Mouse (Mus musculus) 3134 (cell line): ENCODE measurements around the gene Btg4.

Source experiments
- DNase-seq: peaks from one replicate; pipeline ENCODE4 v3.0.0-alpha.2; 2011; ENCODE audit warnings: low spot score; ENCODE audit not compliant: insufficient read length; ENCODE audit errors: extremely low read depth

Gene Btg4

DNA sequence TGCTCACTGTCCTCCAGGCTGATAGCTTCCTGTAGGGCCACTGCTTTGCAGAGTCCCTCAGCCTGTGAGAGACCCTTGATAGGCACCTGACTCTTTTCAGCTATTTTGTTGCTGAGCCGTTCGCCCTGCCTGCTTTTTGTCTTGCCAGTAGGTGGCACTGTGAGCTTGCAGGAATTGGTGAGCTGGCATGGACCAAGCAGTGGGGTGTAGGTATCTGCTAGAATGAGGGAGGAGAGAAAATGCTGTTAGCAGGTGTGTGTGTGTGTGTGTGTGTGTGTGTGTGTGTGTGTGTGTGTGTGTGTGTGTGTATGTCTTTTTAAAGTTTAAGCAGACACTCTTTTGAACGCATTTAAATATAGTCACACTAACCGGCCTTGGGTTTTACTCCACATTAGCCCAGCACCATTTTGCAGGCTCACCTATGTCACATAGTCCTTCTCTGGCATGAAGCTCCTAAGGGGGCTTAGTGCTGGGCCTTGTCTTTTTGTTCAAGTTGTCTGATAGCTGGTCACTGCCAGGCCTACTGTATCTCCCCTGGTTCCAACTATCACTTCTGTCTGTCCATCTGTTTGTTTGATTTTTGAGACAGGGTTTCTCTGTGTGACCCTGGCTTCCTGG, 101.2 kb downstream of the Btg4 start:
- DNase-seq: peak; percentile 34

DNA sequence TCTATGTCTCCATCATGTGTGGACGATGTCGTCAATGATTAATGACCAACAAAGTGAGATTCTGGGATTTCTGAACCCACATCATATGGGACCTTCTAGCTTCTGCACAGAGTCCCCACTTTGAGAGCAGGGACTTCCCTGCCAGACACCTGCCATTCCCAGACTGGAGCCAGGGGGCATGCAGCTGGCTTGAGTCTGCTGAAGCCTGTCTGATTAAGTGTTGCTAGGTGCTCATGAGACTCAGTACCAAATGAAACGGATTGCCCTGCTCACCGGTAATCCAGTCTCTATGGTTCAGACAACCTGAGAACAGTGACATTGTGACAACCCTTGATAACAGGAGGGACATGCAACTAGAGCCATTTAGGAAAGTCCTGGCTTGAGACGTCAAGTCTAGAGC, 103.3 kb downstream of the Btg4 start:
- no peak for DNase-seq

DNA sequence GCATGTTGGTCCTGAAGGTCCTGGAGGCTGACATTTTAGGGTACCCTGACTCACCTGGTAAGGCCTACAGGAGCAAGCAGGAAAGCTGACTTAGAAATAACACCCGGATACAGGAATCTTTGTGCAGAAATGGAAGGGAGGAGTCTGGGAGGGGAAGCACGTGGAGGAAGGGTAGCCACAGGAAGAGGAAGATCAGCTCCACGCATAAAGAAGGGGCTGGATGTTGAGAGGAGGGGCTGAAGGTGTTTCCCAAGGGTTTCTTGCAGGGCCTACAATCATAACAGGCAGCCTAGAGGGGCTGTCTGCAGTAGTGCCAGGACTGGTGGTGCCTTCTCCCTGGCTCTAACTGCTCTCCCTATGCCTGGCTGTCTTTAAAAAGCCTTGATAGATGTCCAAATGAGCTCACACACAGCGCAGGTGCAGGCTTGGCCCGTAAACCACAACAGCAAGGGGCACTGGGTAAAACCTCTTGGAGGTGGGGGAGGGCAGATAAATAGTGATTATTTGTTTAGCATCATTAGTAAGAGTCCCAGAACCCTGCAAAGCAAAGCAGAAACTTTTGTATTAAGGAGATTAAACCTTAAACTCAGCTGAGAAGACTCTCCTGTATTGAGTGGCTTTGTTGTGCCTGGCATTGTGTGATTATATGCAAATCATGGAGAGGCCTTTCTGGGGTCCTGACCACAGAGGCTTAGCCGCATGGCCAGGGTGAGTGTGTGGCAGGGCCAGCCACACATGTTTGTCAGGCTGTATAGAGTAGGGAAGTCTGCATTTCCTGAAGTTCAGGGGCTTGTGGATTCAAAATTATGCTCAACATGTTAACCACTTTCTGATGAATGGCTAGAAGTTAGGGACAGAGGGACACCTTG, 104.8 kb downstream of the Btg4 start, which contains the start of gene Gm32742:
Gene Gm32742 (minus strand): TSS at position 206 of the 869 bp plus-strand sequence.
- DNase-seq: no peak

DNA sequence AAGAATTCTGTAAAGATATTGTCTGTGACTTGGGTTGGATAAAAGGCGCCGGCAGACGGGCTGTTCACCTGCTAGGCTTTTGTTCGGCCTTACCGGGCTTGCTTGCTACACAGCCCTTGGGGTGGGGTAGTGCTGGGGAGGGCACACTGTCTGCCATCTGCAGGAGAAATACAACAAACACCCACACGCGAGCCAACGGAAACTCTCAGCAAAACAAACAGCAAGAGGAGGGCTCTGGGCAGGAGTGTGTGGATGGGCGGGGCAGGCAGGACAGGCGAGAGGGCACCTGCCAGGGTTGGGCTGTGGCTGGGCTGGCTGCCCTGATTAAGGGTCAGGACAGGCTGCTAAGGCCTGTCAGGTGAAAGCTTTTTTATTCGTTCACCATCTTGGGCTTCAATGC, 107.3 kb downstream of the Btg4 start:
- no peak for DNase-seq

DNA sequence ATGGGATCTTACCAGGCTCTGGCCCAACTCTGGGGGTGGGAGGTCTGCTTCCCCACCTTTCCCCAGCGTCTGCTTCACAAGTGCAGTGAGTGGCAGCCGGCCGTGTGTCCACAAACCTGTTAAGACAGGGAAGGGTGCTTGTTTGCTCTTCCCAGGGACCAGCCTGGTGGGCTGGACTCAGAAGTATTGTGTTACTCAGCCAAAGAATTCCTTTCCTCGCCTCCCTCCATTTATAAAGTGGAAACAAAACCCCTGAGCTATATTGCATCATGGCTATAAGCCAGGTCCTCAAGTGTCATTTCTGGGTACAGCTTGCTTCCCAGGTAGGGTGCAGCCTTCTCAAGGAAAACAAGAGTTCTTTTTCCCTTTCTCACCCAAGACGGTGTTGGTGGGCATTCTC, 108.0 kb downstream of the Btg4 start:
- no peak for DNase-seq

DNA sequence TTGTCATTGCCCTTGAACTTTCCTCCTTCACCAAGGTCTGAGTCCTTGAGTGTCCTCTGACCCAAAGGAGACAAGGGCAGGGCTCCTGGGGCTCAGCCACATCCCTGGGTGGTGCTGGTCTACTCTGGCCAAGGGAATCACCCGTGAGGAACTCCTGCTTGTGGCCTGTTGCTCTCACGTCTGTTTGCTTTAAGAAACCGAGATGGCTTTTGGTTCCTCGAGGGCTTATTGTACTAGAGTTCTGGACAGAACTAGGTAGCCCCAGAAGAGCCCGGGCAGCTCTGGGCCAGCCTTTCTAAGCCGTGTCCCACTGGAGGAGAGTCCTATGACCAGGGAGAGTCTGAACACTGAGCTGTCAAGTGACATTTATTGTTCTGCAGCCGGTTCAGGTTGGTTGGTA, 108.4 kb downstream of the Btg4 start:
- DNase-seq: no peak
